Mouse (Mus musculus) liver, adult 2 months (tissue): Measurements from ENCODE around the gene Sfxn3. TPM values are rescaled to one million over a fixed set of nuclear protein-coding genes. Genes with fewer than 3 reads are reported as not detected.

ENCODE experiments used
- DNase-seq: peaks from one replicate; pipeline ENCODE4 v3.0.0-alpha.2; 2011; ENCODE audit warnings: low read depth, low spot score; ENCODE audit errors: extremely low read depth
- H3K27ac ChIP-seq: fragments of 200-500 bp; replicated peaks from 2 replicates; pipeline ENCODE4 v1.5.1; 2012; ENCODE audit warnings: low read depth, mild to moderate bottlenecking, control low read depth, inconsistent platforms, low read length; ENCODE audit not compliant: insufficient read depth
- H3K27me3 ChIP-seq: fragments of 200-500 bp; 2 replicates; pipeline ENCODE4 v1.6.1; 2012; ENCODE audit warnings: mild to moderate bottlenecking, moderate library complexity, low read length, inconsistent platforms; ENCODE audit not compliant: control insufficient read depth, insufficient read depth
- H3K36me3 ChIP-seq: fragments of 200-500 bp; 2 replicates; pipeline ENCODE4 v1.6.1; 2012; ENCODE audit warnings: low read length, inconsistent platforms; ENCODE audit not compliant: control insufficient read depth, insufficient read depth
- H3K4me1 ChIP-seq: fragments of 200-500 bp; 2 replicates; pipeline ENCODE4 v1.6.1; 2011; ENCODE audit warnings: low read length; ENCODE audit not compliant: control insufficient read depth, insufficient read depth
- H3K4me3 ChIP-seq: fragments of 200-500 bp; 2 replicates; pipeline ENCODE4 v1.5.1; 2011; ENCODE audit warnings: low read depth, mild to moderate bottlenecking, control low read depth, low read length, moderate library complexity; ENCODE audit not compliant: insufficient read depth
- H3K79me2 ChIP-seq: fragments of 200-500 bp; 2 replicates; pipeline ENCODE4 v1.6.1; 2012; ENCODE audit warnings: inconsistent platforms, mild to moderate bottlenecking, low read length, moderate library complexity; ENCODE audit not compliant: control insufficient read depth, insufficient read depth
- H3K9ac ChIP-seq: fragments of 200-500 bp; 2 replicates; pipeline ENCODE4 v1.6.1; 2012; ENCODE audit warnings: low read depth, mild to moderate bottlenecking, control low read depth, inconsistent platforms, low read length
- CTCF ChIP-seq: fragments of 200-500 bp; IDR thresholded peaks from 2 replicates; pipeline ENCODE4 v1.5.1; 2011; ENCODE audit warnings: low read depth, low read length, control low read depth
- POLR2A ChIP-seq: fragments of 200-500 bp; IDR thresholded peaks from 2 replicates; pipeline ENCODE4 v1.6.1; 2011; ENCODE audit warnings: low read length, control low read depth; ENCODE audit not compliant: insufficient read depth; ENCODE audit errors: extremely low read depth
- WGBS: fragments of 180-500 bp; shearing (Covaris S2); methylation state at CpG from one replicate; pipeline ENCODE4 v1.1.7; 2018; 5-methylcytosine and 5-hydroxymethylcytosine counted together
- polyA plus RNA-seq: library from polyadenylated mRNA; depleted of rRNA; stranded (reverse); fragments of >200 nt; gene quantifications from 2 replicates; pipeline ENCODE4 v1.2.3, GENCODE M21; 2012
- total RNA-seq: library from RNA; depleted of rRNA; stranded (reverse); fragments of >200 nt; gene quantifications from 2 replicates; pipeline ENCODE4 v1.2.3, GENCODE M21; 2014

Sfxn3 gene
- total and polyA plus RNA-seq, 2 experiments, result 0.65 to 1.5 TPM

DNA sequence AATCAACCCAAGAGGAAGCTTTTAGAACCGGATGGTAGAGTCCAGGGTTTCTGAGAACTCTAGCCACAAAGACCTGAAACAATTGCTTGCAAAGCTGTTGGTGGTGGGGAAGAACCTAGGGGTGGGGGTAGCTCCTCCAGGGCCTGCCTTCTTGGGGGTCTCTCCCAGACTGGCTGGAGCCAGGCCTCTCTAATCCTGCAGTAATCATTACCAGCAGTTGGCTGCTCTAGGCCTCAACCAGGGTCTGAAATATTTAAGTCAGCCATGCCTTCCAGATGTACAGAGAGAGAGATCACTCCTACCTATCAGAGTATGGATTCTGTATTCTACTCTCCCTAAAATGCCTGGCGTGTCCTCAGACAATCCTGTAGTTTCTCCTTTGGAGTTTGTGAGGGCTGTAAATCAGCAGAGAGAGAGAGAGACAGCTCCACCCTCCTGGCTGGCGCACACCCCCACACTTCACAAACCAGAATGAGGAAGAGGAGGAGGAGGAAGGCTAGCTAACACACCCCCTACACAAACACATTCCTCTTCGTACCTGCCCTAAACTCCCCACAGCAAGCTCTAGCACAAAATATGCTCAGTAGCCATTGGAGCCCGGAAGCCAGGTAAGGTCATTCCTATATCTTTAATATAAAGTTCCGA is 33.6 kb upstream of the Sfxn3 start:
- WGBS, result 53% methylated on average over 6 of the region's 6 CpGs
- Histone ChIP-seq H3K36me3 (peaks cover 10% of the 10 kb centered on the region), H3K27ac (peak overlapping the region; percentile 92), H3K4me3 (no peak overlapping the region), H3K27me3 (no peaks in the 10 kb centered on the region), H3K4me1 (peaks cover 15% of the 10 kb centered on the region), H3K79me2 (peaks cover 4% of the 10 kb centered on the region; the same call in 1 of the 2 replicates), H3K9ac (no peak overlapping the region; the same call in 1 of the 2 replicates)
- TF ChIP-seq POLR2A (no peak), CTCF (no peak)
- DNase-seq, result no peak

DNA sequence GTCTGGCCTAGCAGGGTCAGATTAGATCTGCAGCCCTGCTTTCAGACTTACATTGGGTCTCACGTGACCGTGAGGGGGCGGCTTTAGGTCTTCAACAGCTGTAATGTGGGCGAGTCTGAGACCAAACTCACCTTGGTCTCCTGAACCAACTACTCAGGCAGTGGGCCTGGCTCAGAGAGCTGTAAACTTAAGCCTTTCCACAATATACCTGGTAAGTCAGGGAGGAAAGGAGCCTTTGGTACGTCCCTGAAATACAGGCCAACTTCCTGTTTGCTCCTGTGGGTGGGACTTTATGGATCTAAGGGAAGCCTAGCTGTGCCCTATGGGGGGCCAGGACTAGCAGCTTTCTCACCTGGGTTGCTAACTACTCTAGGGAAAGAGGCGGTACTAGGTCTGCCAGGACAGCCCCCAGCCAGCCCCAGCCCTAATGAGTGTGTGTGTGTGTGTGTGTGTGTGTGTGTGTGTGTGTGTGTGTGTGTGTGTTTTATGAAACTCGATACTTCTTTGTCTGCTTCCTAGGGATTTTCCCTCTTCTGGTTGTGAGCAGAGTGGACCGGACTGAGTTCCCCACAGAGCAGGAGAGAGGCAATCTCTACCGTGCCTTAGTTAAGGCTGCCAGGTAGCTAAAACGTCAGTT is 32.9 kb upstream of the Sfxn3 start, which contains the start of gene Lzts2:
Gene Lzts2 (plus strand): TSS at position 80 of the 637 bp plus-strand sequence.
- H3K79me2 ChIP-seq, result peaks cover 5% of the 10 kb centered on the region; the same call in 1 of the 2 replicates
- peaks cover 10% of the 10 kb centered on the region for H3K36me3 ChIP-seq
- DNase-seq, result peak; percentile 62
- WGBS, result 10% methylated on average over 10 of the region's 10 CpGs
- H3K27ac ChIP-seq, result peak within 1 kb of the TSS; percentile 92
- peaks cover 16% of the 10 kb centered on the region for H3K4me1 ChIP-seq
- H3K27me3 ChIP-seq, result no peaks in the 10 kb centered on the region
- H3K4me3 ChIP-seq, result peak within 1 kb of the TSS; percentile 73
- peak within 1 kb of the TSS; percentile 79 for H3K9ac ChIP-seq
- TF ChIP-seq CTCF, result no peak
- no peak for TF ChIP-seq POLR2A

GRCm38 (mm10) chr19:45014981-45015402 is 32.3 kb upstream of the Sfxn3 start:
- DNase-seq, result peak; percentile 99
- peak overlapping the region; percentile 73 for H3K4me3 ChIP-seq
- H3K9ac ChIP-seq, result peak overlapping the region; percentile 79
- H3K36me3 ChIP-seq, result peaks cover 6% of the 10 kb centered on the region; the same call in 1 of the 2 replicates
- TF ChIP-seq POLR2A (peak; percentile 53; the same call in 1 of the 2 replicates), CTCF (no peak)
- H3K27me3 ChIP-seq, result no peaks in the 10 kb centered on the region
- H3K79me2 ChIP-seq, result peaks cover 5% of the 10 kb centered on the region; the same call in 1 of the 2 replicates
- peak overlapping the region; percentile 92 for H3K27ac ChIP-seq
- under 1% methylated on average over 25 of the region's 25 CpGs for WGBS
- peaks cover 16% of the 10 kb centered on the region for H3K4me1 ChIP-seq

DNA sequence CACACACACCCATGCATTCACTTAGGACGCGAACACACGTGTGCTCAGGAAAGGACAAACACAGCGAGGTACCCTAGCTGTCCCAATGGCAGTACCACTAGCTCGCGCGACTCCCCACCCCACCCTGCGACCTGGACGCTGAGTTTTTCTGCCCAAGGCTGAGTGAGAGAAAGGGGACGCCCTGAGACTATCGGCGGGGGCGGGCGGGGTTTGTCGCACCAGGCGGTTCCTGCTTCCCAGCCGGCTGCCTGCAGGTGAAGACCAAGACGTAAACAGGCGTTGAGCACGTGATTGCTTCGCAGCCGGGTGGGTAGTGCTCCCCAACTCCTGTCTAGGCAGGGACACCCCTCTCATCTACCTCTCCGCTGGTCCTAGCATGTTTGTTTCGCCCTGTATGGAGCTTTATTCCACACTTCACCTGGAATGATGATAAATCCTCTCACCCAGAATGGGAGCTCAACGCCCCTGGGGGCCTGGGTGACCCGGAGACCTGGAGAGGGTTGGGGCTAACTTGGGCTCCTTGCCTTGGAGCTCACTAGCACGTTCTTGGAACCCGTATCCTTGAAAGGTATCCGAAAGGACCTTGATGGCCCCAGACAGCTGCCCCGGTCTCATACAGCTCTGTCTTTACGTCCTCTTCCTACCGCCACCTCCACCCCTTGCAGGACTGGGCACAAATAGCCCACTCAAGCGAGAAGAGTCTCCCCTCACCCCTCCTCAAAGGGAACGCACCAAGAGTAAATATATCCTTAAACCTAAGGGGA is 31.6 kb upstream of the Sfxn3 start:
- Histone ChIP-seq H3K27me3 (no peaks in the 10 kb centered on the region), H3K27ac (peak overlapping the region; percentile 91), H3K36me3 (peaks cover 3% of the 10 kb centered on the region; the same call in 1 of the 2 replicates), H3K79me2 (peaks cover 10% of the 10 kb centered on the region; the same call in 1 of the 2 replicates), H3K4me3 (peak overlapping the region; percentile 73), H3K9ac (peak overlapping the region; percentile 79), H3K4me1 (peaks cover 16% of the 10 kb centered on the region)
- WGBS, result under 1% methylated on average over 34 of the region's 34 CpGs
- peak; percentile 53 for DNase-seq
- no peak for TF ChIP-seq CTCF
- no peak for TF ChIP-seq POLR2A

GRCm38 (mm10) chr19:45016341-45017215 is 30.7 kb upstream of the Sfxn3 start:
- H3K4me1 ChIP-seq, result peaks cover 16% of the 10 kb centered on the region
- 1% methylated on average over 18 of the region's 18 CpGs for WGBS
- H3K27ac ChIP-seq, result peak overlapping the region; percentile 91
- TF ChIP-seq POLR2A, result 0 out of 2 replicates have a peak, but pooled peaks have one; percentile 12
- TF ChIP-seq CTCF, result no peak
- no peaks in the 10 kb centered on the region for H3K27me3 ChIP-seq
- peak overlapping the region; percentile 79 for H3K9ac ChIP-seq
- DNase-seq, result peak; percentile 64
- H3K36me3 ChIP-seq, result peaks cover 3% of the 10 kb centered on the region; the same call in 1 of the 2 replicates
- H3K4me3 ChIP-seq, result peak overlapping the region; percentile 73
- H3K79me2 ChIP-seq, result peaks cover 15% of the 10 kb centered on the region; the same call in 1 of the 2 replicates
